Mouse (Mus musculus): ENCODE measurements around the gene Aoc1.

GRCm38 (mm10) chr6:48865152-48865745, 7.4 kb upstream of the Aoc1 start:
- no peak for TF ChIP-seq CTCF (conservative IDR thresholded peaks at IDR 0.05; ENCODE audit: insufficient read depth, insufficient read length, low read depth, low read length)
- TF ChIP-seq POLR2A (IDR thresholded peaks at IDR 0.05; ENCODE audit: low read depth, low read length) = no peak
